Mouse (Mus musculus) small intestine, adult 2 months (tissue): ENCODE measurements at regions not wholly inside any gene's neighbourhood (a gene's known extent, or its start where the extent isn't known, plus 50 kb on each side); places are given as distances from the start of the nearest gene placed in this dataset.

Experiments
- H3K27ac ChIP-seq: fragments of 200-500 bp; 2 replicates; pipeline ENCODE4 v1.5.1; 2012; ENCODE audit warnings: low read depth, low read length, control low read depth, inconsistent platforms; ENCODE audit not compliant: insufficient read depth
- H3K27me3 ChIP-seq: fragments of 200-500 bp; 2 replicates; pipeline ENCODE4 v1.6.1; 2012; ENCODE audit warnings: mild to moderate bottlenecking, moderate library complexity, low read length, inconsistent platforms; ENCODE audit not compliant: control insufficient read depth, insufficient read depth
- H3K36me3 ChIP-seq: fragments of 200-500 bp; 2 replicates; pipeline ENCODE4 v1.6.1; 2012; ENCODE audit warnings: mild to moderate bottlenecking, low read length, control low read depth, inconsistent platforms; ENCODE audit not compliant: control insufficient read depth, insufficient read depth
- H3K4me1 ChIP-seq: fragments of 200-500 bp; 2 replicates; pipeline ENCODE4 v1.6.1; 2012; ENCODE audit warnings: low read length, inconsistent platforms, mixed read lengths; ENCODE audit not compliant: control insufficient read depth, insufficient read depth, insufficient read length
- H3K4me3 ChIP-seq: fragments of 200-500 bp; 2 replicates; pipeline ENCODE4 v1.5.1; 2012; ENCODE audit warnings: low read depth, mild to moderate bottlenecking, control low read depth, inconsistent platforms, low read length, moderate library complexity
- CTCF ChIP-seq: fragments of 200-500 bp; IDR thresholded peaks from 2 replicates; pipeline ENCODE4 v1.5.1; 2012; ENCODE audit warnings: low read depth, mild to moderate bottlenecking, control low read depth, inconsistent platforms, low read length, moderate library complexity, mixed read lengths; ENCODE audit not compliant: insufficient replicate concordance, insufficient read length; ENCODE audit errors: extremely low read depth
- POLR2A ChIP-seq: fragments of 200-500 bp; IDR thresholded peaks from 2 replicates; pipeline ENCODE4 v1.6.1; 2012; ENCODE audit warnings: low read depth, mild to moderate bottlenecking, control low read depth, inconsistent platforms, low read length, moderate library complexity
- WGBS: fragments of 180-500 bp; shearing (Covaris S2); methylation state at CpG from one replicate; pipeline ENCODE4 v1.1.7; 2018; 5-methylcytosine and 5-hydroxymethylcytosine counted together

GRCm38 (mm10) chr4:148363366-148364121 is 75.8 kb upstream of the Disp3 start:
- Histone ChIP-seq H3K27me3 (no peaks in the 10 kb centered on the region), H3K27ac (no peak overlapping the region), H3K4me3 (no peak overlapping the region), H3K36me3 (no peaks in the 10 kb centered on the region), H3K4me1 (no peaks in the 10 kb centered on the region)
- TF ChIP-seq CTCF = no peak
- no peak for TF ChIP-seq POLR2A
- WGBS = 81% methylated on average over 10 of the region's 10 CpGs

- TF ChIP-seq POLR2A (no peak), CTCF (no peak)
- H3K27me3 ChIP-seq = no peaks in the 10 kb centered on the region
- no peak overlapping the region for H3K4me3 ChIP-seq
- WGBS = 77% methylated on average over 9 of the region's 9 CpGs
- H3K4me1 ChIP-seq = no peaks in the 10 kb centered on the region
- H3K36me3 ChIP-seq = no peaks in the 10 kb centered on the region
- H3K27ac ChIP-seq = no peak overlapping the region
These were observed 73.2 kb upstream of the Disp3 start for GRCm38 (mm10) chr4:148360931-148361330.

GRCm38 (mm10) chr4:148358336-148358735 is 70.6 kb upstream of the Disp3 start:
- no peaks in the 10 kb centered on the region for H3K4me1 ChIP-seq
- TF ChIP-seq POLR2A = no peak
- TF ChIP-seq CTCF = no peak
- no peaks in the 10 kb centered on the region for H3K27me3 ChIP-seq
- no peak overlapping the region for H3K4me3 ChIP-seq
- H3K27ac ChIP-seq = no peak overlapping the region
- H3K36me3 ChIP-seq = no peaks in the 10 kb centered on the region
- WGBS = 32% methylated on average over 4 of the region's 4 CpGs

- Histone ChIP-seq H3K27me3 (no peaks in the 10 kb centered on the region), H3K4me3 (no peak overlapping the region), H3K4me1 (no peaks in the 10 kb centered on the region), H3K27ac (no peak overlapping the region), H3K36me3 (no peaks in the 10 kb centered on the region)
- TF ChIP-seq CTCF = no peak
- no peak for TF ChIP-seq POLR2A
- WGBS = 87% methylated on average over 10 of the region's 10 CpGs
These were observed 69.5 kb upstream of the Disp3 start for GRCm38 (mm10) chr4:148357221-148357621.

- 70% methylated on average over 3 of the region's 3 CpGs for WGBS
- Histone ChIP-seq H3K27ac (no peak overlapping the region), H3K36me3 (no peaks in the 10 kb centered on the region), H3K27me3 (no peaks in the 10 kb centered on the region), H3K4me3 (no peak overlapping the region), H3K4me1 (no peaks in the 10 kb centered on the region)
- TF ChIP-seq CTCF (no peak), POLR2A (no peak)
These were observed 68.9 kb upstream of the Disp3 start for GRCm38 (mm10) chr4:148356654-148357053.

- TF ChIP-seq CTCF (no peak), POLR2A (no peak)
- Histone ChIP-seq H3K27ac (no peak overlapping the region), H3K36me3 (no peaks in the 10 kb centered on the region), H3K4me1 (no peaks in the 10 kb centered on the region), H3K4me3 (no peak overlapping the region), H3K27me3 (no peaks in the 10 kb centered on the region)
- 75% methylated on average over 3 of the region's 3 CpGs for WGBS
These were observed 66.2 kb upstream of the Disp3 start for GRCm38 (mm10) chr4:148353969-148354368.

GRCm38 (mm10) chr4:148352690-148353089 is 64.9 kb upstream of the Disp3 start:
- Histone ChIP-seq H3K27me3 (no peaks in the 10 kb centered on the region), H3K27ac (no peak overlapping the region), H3K4me1 (no peaks in the 10 kb centered on the region), H3K4me3 (no peak overlapping the region), H3K36me3 (no peaks in the 10 kb centered on the region)
- WGBS = 88% methylated on average over 5 of the region's 5 CpGs
- TF ChIP-seq CTCF (0 out of 2 replicates have a peak, but pooled peaks have one; percentile 14), POLR2A (no peak)
